Comparison of ENCODE assay signal across 7 mouse cellular contexts in genomic region chr15:100495102-100495501, GRCm38 (mm10). TPM values are rescaled to one million over a fixed set of nuclear protein-coding genes. Genes with fewer than 3 reads are reported as not detected.
A peak's percentile ranks its signal among the peaks of the same experiment; 100 is the strongest.
DNase-seq lines count a peak whose midpoint lies in the region; ATAC-seq lines count a peak whose summit lies in the region.

Gene Csrnp2 (minus strand): TSS chr15:100495488.

- H3K36me3 ChIP-seq in embryonic facial prominence, embryonic 10.5 days (replicated peaks) = no peaks in the 10 kb centered on the region; the same call in 1 of the 2 replicates
- no peaks in the 10 kb centered on the region for H3K36me3 ChIP-seq in limb, embryonic 11.5 days (ENCODE audit: control insufficient read depth, insufficient read depth, low read length)
- H3K36me3 ChIP-seq in midbrain, embryonic 14.5 days (ENCODE audit: control insufficient read depth, insufficient read depth, low read length) = no peaks in the 10 kb centered on the region

- H3K9me3 ChIP-seq in embryonic facial prominence, embryonic 10.5 days = no peaks in the 10 kb centered on the region
- H3K9me3 ChIP-seq in limb, embryonic 11.5 days (ENCODE audit: control insufficient read depth, low read length) = no peaks in the 10 kb centered on the region
- no peaks in the 10 kb centered on the region for H3K9me3 ChIP-seq in midbrain, embryonic 14.5 days (ENCODE audit: control insufficient read depth, low read length)

- DNase-seq in adrenal gland, postnatal 10 days = peak; percentile 96
- peak; percentile 97 for DNase-seq in embryonic facial prominence, embryonic 10.5 days (ENCODE audit: low spot score)
- DNase-seq in heart, adult 11 months = peak; percentile 99
- DNase-seq in kidney, adult 18-20 months = peak; percentile 92
- DNase-seq in limb, embryonic 11.5 days (ENCODE audit: low spot score) = peak; percentile 98
- DNase-seq in midbrain, embryonic 14.5 days = peak; percentile 98
- DNase-seq in spleen, adult 18-20 months = peak; percentile 77 to 86

- 0% methylated on average over 40 of the region's 40 CpGs for WGBS in embryonic facial prominence, embryonic 10.5 days
- 0% methylated on average over 40 of the region's 40 CpGs for WGBS in limb, embryonic 11.5 days
- WGBS in midbrain, embryonic 14.5 days = under 1% methylated on average over 40 of the region's 40 CpGs

- peak within 1 kb of the TSS; percentile 98 for H3K27ac ChIP-seq in embryonic facial prominence, embryonic 10.5 days (replicated peaks)
- H3K27ac ChIP-seq in limb, embryonic 11.5 days (replicated peaks; ENCODE audit: low read depth, low read length) = peak within 1 kb of the TSS; percentile 92
- H3K27ac ChIP-seq in midbrain, embryonic 14.5 days (replicated peaks; ENCODE audit: low read depth, low read length) = peak within 1 kb of the TSS; percentile 99

- H3K4me1 ChIP-seq in embryonic facial prominence, embryonic 10.5 days = peaks cover 42% of the 10 kb centered on the region
- H3K4me1 ChIP-seq in limb, embryonic 11.5 days (ENCODE audit: control insufficient read depth, insufficient read depth, low read length) = peaks cover 14% of the 10 kb centered on the region; the same call in 1 of the 2 replicates
- peaks cover 39% of the 10 kb centered on the region for H3K4me1 ChIP-seq in midbrain, embryonic 14.5 days (ENCODE audit: control insufficient read depth, insufficient read depth, low read length)

- H3K4me3 ChIP-seq in embryonic facial prominence, embryonic 10.5 days = peak within 1 kb of the TSS; percentile 84
- peak within 1 kb of the TSS; percentile 89 for H3K4me3 ChIP-seq in limb, embryonic 11.5 days (ENCODE audit: low read depth, low read length)
- peak within 1 kb of the TSS; percentile 85 for H3K4me3 ChIP-seq in midbrain, embryonic 14.5 days (replicated peaks; ENCODE audit: low read depth, low read length)

- no peaks in the 10 kb centered on the region for H3K27me3 ChIP-seq in embryonic facial prominence, embryonic 10.5 days (replicated peaks; ENCODE audit: low read depth, poor library complexity, severe bottlenecking)
- H3K27me3 ChIP-seq in limb, embryonic 11.5 days (ENCODE audit: control insufficient read depth, insufficient read depth, low read length) = no peaks in the 10 kb centered on the region
- H3K27me3 ChIP-seq in midbrain, embryonic 14.5 days (ENCODE audit: control insufficient read depth, insufficient read depth, low read length) = no peaks in the 10 kb centered on the region

- H3K9ac ChIP-seq in limb, embryonic 11.5 days (ENCODE audit: low read length) = peak within 1 kb of the TSS; percentile 97
- peak within 1 kb of the TSS; percentile 98 for H3K9ac ChIP-seq in midbrain, embryonic 14.5 days (replicated peaks; ENCODE audit: low read length)

- ATAC-seq in limb, embryonic 11.5 days (ENCODE audit: insufficient number of reproducible peaks, low FRiP score, low TSS enrichment, low read depth) = peak; percentile 97
- ATAC-seq in midbrain, embryonic 14.5 days (ENCODE audit: low FRiP score, low TSS enrichment) = peak; percentile 98

- peak within 1 kb of the TSS; percentile 81 for H3K4me2 ChIP-seq in limb, embryonic 11.5 days (ENCODE audit: low read depth, severe bottlenecking)
- H3K4me2 ChIP-seq in midbrain, embryonic 14.5 days (ENCODE audit: low read length) = peak within 1 kb of the TSS; percentile 71

RNA-seq across cellular contexts. Expression of gene Csrnp2, which starts in this region (rescaled TPM):
- total RNA-seq in adrenal gland, postnatal 10 days (2021) = 1 to 10 TPM; 4.4 to 5.5 TPM
- 24.2 and 25.4 TPM in 2 replicates for polyA plus RNA-seq in embryonic facial prominence, embryonic 10.5 days (2016; fragmentation: Nextera tagmentation; extraction: Ambion mirVana)
- 27.8 and 28.1 TPM in 2 replicates for polyA plus RNA-seq in limb, embryonic 11.5 days (2014; fragmentation: Nextera tagmentation; extraction: Ambion mirVana)
- polyA plus RNA-seq in midbrain, embryonic 14.5 days (2014; fragmentation: Nextera tagmentation; extraction: Ambion mirVana) = 51.9 and 53.5 TPM in 2 replicates

Comparison
In these comparisons a context has a peak if more than half of its experiments do, and no peak if none do; other contexts are left out.
1. Peak in every context shown above with its lines: DNase-seq, ATAC-seq, H3K4me3 ChIP-seq and H3K27ac ChIP-seq.